Mouse (Mus musculus) brain, embryonic 14.5 days (tissue): Measurements from ENCODE around the gene Nuak1. TPM values are rescaled to one million over a fixed set of nuclear protein-coding genes. Genes with fewer than 3 reads are reported as not detected.

ENCODE experiments used
- DNase-seq: peaks from one replicate; pipeline ENCODE4 v3.0.0-alpha.2; 2011; ENCODE audit warnings: low read depth
- CTCF ChIP-seq: fragments of 200-500 bp; IDR thresholded peaks from 2 replicates; pipeline ENCODE4 v1.5.1; 2012; ENCODE audit warnings: inconsistent platforms, mild to moderate bottlenecking, moderate library complexity, borderline replicate concordance; ENCODE audit not compliant: insufficient read depth, insufficient read length; ENCODE audit errors: extremely low read depth
- POLR2A ChIP-seq: fragments of 200-500 bp; IDR thresholded peaks from 2 replicates; pipeline ENCODE4 v1.6.1; 2012; ENCODE audit warnings: mild to moderate bottlenecking, inconsistent platforms, borderline replicate concordance; ENCODE audit not compliant: poor library complexity, insufficient read depth, insufficient read length, severe bottlenecking; ENCODE audit errors: extremely low read depth
- polyA plus RNA-seq: library from polyadenylated mRNA; depleted of rRNA; stranded (reverse); fragments of >200 nt; gene quantifications from 2 replicates; pipeline ENCODE4 v1.2.3, GENCODE M21; 2012

The Nuak1 gene
- polyA plus RNA-seq, 1 experiment, result 52.9 TPM

DNA sequence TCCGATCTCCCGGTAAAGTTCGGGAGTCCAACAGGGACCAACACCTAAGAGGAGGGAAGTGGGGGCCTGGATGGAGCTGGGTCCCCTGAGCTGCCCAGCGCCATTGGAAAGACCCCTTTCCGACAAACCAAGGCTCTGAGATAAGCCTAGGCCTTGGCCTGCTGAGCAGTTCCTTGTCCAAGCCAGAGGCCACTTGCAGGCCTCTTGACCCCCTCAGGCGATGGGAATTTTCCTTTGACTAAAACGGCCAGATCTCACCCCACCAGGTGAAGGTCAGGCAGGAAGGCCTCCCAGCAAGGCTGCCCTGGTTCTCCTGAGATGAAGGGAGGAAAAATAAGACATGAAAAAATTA, 1.0 kb upstream of the Nuak1 start:
- DNase-seq, result peak; percentile 53

DNA sequence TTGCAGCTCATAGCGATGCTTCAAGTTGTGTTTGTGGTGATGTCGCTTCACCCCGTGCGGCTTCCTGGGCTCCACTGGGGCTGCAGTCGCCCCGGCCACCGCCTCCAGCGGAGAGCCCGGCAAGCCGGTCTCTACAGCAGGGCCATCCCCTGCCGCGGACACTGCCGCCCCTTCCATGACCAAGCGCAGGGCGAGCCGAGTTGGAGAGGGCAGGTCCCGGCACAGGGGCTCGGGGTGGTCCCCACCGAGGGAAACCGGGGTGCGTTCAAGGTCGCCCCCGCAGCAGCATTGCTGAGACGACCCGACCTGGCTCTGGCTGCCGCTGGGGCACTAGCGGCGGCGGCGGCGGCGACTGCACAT, 236 bp downstream of the Nuak1 start:
- no peak for DNase-seq
- TF ChIP-seq CTCF (no peak), POLR2A (no peak)

More for the DNA sequence above, 1.0 kb upstream of the Nuak1 start:
- no peak for TF ChIP-seq CTCF
- no peak for TF ChIP-seq POLR2A

DNA sequence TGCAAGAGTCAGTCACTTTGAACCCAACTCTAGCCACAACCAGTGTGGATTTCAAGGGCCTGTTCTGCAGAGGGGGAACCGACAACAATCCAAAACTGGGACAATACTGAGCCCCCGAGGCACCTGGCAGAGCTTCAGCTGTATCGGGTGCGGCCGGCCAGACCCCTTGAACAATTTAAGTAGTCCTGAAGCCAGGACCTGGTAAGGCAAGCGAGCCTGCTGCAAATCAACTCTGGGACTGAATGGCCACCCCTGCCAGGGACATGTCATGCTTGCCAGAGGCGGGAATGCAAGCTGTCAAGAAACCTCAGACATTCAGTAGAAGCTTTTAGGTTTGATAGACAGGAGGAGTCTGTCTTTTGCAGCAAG, 1.2 kb downstream of the Nuak1 start:
- peak; percentile 51 for DNase-seq
- TF ChIP-seq POLR2A (no peak), CTCF (no peak)

DNA sequence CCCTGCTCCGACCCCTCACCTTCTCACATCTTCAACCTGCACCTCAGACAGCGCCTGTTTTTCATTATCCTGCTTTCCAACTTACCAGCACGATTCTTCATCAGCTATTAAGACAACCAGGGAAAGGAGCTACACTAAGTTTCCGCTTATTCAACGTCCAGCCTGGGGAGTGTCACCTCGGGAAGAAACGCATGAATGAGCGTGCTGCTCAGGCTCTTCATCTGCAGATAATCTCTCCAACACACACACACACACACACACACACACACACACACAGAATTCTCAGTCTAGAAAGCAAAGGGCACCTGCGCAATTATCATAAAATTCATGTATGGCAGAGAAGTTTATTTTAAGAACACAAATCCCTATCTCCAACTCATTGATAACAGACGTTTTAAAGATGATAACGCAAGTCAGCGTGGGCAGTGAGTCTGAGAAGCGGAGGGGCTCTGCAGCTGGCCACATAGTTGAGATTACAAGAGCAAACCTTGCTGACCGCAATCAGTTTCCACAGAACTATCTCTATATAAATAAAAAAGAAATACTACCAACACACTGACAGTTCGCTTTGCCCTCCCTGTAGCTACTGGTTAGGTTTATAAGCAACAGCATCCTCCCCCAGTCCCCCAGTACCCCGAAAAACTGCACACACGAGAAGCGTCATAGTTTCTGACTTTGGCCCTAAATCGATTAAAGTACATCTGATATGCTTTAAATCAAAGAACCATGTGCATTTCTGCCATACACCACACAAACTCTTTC, 1.8 kb downstream of the Nuak1 start:
- no peak for DNase-seq
- TF ChIP-seq POLR2A, result no peak
- no peak for TF ChIP-seq CTCF

DNA sequence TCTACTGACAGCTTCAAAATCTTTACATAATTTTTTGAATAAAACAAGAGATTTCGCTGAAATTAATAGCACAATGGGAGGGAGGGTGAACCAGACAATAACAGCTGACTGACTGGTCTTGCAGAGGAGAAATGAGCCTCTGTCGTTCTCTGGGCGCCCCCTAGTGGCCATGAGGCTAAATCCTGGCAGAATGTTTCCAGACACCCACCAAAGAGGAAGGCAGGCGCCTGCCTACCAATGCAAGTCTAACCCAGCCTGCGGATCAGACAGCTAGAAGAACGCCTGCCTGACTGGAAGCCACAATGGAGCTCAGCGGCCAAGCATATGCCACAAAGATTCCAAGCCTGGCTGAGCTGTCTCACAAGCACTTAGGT, 2.4 kb downstream of the Nuak1 start:
- DNase-seq, result peak; percentile 99
- TF ChIP-seq POLR2A (no peak), CTCF (peak; percentile 93)

DNA sequence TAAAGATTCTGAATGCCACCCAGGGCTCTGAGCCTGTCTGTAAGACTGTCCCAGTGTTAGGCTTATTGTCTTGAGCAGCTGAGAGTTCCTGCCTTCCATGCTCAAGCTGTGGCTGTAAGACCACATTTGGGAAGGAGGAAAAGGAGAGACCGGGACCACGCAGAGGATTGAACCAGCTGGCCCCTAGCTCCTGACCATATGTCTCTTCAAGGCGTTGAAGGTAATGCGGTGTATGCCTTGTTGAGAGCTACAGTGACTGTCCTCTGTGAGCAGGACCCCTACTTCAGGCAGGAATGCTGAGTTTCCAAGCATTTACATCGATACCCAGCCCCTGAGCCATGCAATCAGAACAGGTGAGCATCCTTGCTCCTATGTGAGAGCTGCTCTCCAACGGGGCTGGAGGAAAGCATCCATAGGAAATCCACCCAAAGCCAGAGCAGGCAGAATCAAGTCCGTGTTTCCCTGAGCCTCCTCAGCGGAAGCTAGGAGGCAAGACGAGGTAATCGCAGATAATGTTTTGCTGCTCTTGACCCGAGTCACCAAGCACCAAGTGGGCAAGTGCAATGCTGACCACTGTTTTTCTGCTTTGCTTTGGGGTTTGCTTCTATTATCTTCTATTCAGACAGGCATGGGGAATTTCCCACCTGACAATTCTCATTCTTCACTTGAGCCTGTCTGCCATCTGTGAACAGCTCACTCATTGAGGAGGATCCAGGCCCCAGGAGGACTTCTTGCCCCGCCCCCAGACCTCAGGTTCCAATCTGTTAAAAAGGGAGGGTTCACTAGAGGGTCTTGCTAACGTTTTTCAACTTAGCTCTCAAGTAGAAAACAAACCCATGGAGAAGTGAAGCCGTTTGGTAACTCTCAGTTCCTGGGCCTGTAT, 3.0 kb downstream of the Nuak1 start:
- TF ChIP-seq POLR2A (no peak), CTCF (no peak)

DNA sequence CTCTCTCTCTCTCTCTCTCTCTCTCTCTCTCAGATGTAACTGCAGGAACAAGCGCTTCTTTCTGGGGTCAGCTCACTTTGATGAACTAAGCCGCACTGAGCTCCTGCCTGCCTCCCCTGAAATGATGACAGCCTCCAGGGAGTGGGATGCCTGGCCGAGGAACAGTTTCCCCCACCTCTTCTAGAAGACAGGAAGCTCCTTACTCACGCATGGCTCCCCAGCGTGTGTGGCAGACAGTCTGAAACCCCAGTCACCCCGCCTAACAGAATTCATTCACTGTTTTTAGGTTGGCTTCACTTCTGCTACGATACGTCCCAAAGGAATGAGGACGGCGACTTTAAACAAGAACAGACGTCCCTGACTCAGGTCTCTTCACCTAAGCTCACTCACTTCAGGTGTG, 4.5 kb downstream of the Nuak1 start:
- DNase-seq, result no peak
- no peak for TF ChIP-seq POLR2A
- no peak for TF ChIP-seq CTCF

More for the DNA sequence above, 3.0 kb downstream of the Nuak1 start:
- DNase-seq, result peak; percentile 89

DNA sequence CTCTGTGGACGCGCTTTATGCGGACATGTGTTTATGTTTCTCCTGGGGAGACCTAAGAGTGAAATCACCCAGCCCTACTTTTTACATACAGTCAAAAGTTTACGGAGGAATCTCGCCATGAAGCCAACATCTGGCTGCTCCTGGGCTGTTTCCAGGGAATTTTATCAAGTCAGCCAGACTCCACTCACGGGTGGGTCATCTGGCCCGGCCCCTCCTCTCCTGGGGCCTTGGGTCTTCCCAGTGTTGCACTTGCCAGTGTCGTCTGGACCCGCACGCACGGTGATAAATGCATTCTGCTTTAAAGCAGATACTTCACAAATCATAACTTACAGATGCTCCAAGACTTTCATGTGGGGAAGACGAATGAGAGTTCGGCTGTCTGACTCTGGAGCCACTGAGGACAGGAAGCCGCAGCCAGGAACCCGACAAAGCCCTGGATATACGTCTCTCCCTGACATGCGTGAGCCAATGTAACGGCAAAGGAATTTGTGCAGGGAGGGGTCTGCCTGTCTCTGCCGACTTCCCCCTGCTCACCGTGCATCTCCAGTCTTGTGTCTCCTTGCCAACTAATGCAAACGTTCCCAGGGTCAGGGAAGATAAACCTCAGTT, 7.1 kb downstream of the Nuak1 start:
- DNase-seq, result no peak
- no peak for TF ChIP-seq CTCF

DNA sequence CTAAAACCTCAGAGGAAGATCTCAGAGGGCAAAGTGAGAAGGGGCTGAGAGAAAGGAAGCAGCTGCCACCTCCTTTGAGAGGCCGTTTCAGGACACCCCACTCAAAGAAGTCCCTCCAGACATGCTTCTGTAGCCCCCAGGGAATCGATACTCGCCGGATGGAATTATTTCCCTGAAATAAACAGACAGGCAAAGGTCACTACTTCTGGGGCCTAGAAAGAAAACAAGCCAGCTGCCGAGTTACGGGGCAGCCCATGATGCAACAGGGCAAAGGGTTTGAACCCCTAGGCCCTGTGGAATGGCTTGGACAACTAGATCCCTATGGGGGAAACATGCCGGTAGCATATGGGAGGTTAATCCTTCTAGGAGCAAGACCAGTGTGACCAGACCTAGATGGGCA, 16.0 kb downstream of the Nuak1 start:
- no peak for TF ChIP-seq CTCF
- TF ChIP-seq POLR2A, result no peak
- DNase-seq, result no peak

DNA sequence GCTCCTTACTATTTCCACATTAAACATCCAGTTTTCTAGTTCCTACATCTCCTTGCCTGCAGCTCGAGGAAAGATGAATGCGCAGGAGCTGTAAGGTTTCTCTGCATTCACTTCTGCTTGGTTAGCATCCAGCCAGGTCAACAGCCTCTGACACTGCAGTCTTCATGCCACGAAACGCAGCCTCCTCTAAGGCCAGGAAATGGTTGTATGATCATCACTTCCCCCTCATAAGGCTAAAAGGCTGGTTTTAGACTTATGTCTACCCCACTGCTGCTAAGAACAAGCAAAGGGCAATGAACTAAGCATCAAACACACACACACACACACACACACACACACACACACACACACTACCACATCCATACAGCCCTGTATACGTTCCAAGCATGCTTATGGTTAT, 16.5 kb downstream of the Nuak1 start:
- no peak for TF ChIP-seq POLR2A
- no peak for TF ChIP-seq CTCF
- DNase-seq, result no peak

DNA sequence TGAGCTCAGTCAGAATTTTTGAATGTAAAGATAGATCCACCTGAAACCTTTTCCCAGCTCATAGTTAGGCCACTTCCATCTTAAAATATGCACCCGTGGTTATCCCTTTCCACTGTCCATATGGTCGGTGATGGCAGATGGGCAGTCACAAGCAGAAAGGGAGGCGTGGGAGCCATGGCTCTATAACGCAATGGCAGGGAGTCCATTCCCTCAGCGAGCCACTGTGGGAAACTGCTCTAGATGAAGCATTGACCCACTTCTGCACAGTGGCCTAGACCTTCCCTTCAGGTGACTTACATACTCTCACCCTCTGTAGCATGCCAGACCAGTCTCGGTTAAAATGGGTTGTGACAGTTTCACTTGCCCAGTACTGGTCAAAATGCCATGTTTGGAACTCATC, 19.8 kb downstream of the Nuak1 start:
- no peak for TF ChIP-seq POLR2A
- TF ChIP-seq CTCF, result no peak
- DNase-seq, result no peak
